Mouse (Mus musculus) hindbrain, embryonic 10.5 days (tissue): ENCODE results near the gene Wscd2. TPM values are rescaled to one million over a fixed set of nuclear protein-coding genes. Genes with fewer than 3 reads are reported as not detected.

ENCODE experiments used
- DNase-seq: peaks from one replicate; pipeline ENCODE4 v3.0.0-alpha.2; 2017; ENCODE audit warnings: low spot score
- H3K27ac ChIP-seq: fragments of 300-500 bp; sonication (generic); 2 replicates; pipeline ENCODE4 v1.5.1; 2016; ENCODE audit warnings: mild to moderate bottlenecking, moderate library complexity
- H3K27me3 ChIP-seq: fragments of 300-500 bp; sonication (generic); 2 replicates; pipeline ENCODE4 v1.6.1; 2016; ENCODE audit warnings: mild to moderate bottlenecking; ENCODE audit not compliant: poor library complexity, insufficient read depth, severe bottlenecking
- H3K36me3 ChIP-seq: fragments of 300-500 bp; sonication (generic); 2 replicates; pipeline ENCODE4 v1.6.1; 2016; ENCODE audit warnings: mild to moderate bottlenecking, moderate library complexity
- H3K4me1 ChIP-seq: fragments of 300-500 bp; sonication (generic); replicated peaks from 2 replicates; pipeline ENCODE4 v1.6.1; 2016; ENCODE audit warnings: mild to moderate bottlenecking
- H3K4me3 ChIP-seq: fragments of 300-500 bp; sonication (generic); 2 replicates; pipeline ENCODE4 v1.5.1; 2016; ENCODE audit warnings: mild to moderate bottlenecking, moderate library complexity
- H3K9me3 ChIP-seq: fragments of 300-500 bp; sonication (generic); 2 replicates; pipeline ENCODE4 v1.6.1; 2016; ENCODE audit warnings: mild to moderate bottlenecking, moderate library complexity
- WGBS: fragments of 180-500 bp; shearing (Covaris S2); methylation state at CpG from one replicate; pipeline ENCODE4 v1.1.7; 2016; 5-methylcytosine and 5-hydroxymethylcytosine counted together
- polyA plus RNA-seq: library from polyadenylated mRNA; unstranded; fragments of >200 nt; fragmentation: Nextera tagmentation; extraction: Ambion mirVana; gene quantifications from 2 replicates; pipeline ENCODE4 v1.2.1, GENCODE M21; 2016

Gene Wscd2
- polyA plus RNA-seq, 1 experiment from 2014 or later: 14.5 TPM

GRCm38 (mm10) chr5:113490467-113491260 is 531 bp downstream of the Wscd2 start:
- Histone ChIP-seq H3K27ac (peak overlapping the region; percentile 91), H3K4me1 (peaks cover 62% of the 10 kb centered on the region), H3K27me3 (peaks cover 41% of the 10 kb centered on the region), H3K36me3 (no peaks in the 10 kb centered on the region), H3K4me3 (peak overlapping the region; percentile 65), H3K9me3 (no peaks in the 10 kb centered on the region)
- peak; percentile 59 for DNase-seq
- WGBS: under 1% methylated on average over 62 of the region's 63 CpGs

GRCm38 (mm10) chr5:113491552-113491951 is 1.4 kb downstream of the Wscd2 start:
- H3K4me1 ChIP-seq: peaks cover 58% of the 10 kb centered on the region
- peaks cover 41% of the 10 kb centered on the region for H3K27me3 ChIP-seq
- H3K36me3 ChIP-seq: no peaks in the 10 kb centered on the region
- H3K4me3 ChIP-seq: peak overlapping the region; percentile 65
- no peak for DNase-seq
- no peaks in the 10 kb centered on the region for H3K9me3 ChIP-seq
- H3K27ac ChIP-seq: peak overlapping the region; percentile 91
- 71% methylated on average over 4 of the region's 4 CpGs for WGBS

DNA sequence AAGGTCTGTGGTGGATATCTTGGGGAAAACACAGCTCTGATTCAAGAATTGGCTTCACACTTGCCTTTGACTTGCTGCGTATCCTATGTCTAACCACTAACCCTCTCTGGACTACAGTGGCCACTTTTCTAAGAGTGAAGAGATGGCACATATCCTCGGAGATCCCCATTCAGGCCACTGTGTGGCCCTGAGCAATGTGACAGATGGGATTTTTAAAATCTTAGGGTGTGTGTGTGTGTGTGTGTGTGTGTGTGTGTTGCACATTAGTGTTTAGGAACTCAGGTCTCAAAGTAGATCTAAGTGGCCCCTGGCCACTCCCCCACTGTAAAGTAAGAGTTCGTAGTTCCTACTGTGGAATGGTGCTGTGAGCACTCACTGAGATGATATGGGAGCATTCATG is 1.9 kb downstream of the Wscd2 start:
- peak overlapping the region; percentile 91 for H3K27ac ChIP-seq
- H3K4me1 ChIP-seq: peaks cover 61% of the 10 kb centered on the region
- H3K4me3 ChIP-seq: peak overlapping the region; percentile 65
- H3K27me3 ChIP-seq: peaks cover 41% of the 10 kb centered on the region
- 83% methylated on average over 3 of the region's 3 CpGs for WGBS
- H3K36me3 ChIP-seq: no peaks in the 10 kb centered on the region
- DNase-seq: no peak
- no peaks in the 10 kb centered on the region for H3K9me3 ChIP-seq

DNA sequence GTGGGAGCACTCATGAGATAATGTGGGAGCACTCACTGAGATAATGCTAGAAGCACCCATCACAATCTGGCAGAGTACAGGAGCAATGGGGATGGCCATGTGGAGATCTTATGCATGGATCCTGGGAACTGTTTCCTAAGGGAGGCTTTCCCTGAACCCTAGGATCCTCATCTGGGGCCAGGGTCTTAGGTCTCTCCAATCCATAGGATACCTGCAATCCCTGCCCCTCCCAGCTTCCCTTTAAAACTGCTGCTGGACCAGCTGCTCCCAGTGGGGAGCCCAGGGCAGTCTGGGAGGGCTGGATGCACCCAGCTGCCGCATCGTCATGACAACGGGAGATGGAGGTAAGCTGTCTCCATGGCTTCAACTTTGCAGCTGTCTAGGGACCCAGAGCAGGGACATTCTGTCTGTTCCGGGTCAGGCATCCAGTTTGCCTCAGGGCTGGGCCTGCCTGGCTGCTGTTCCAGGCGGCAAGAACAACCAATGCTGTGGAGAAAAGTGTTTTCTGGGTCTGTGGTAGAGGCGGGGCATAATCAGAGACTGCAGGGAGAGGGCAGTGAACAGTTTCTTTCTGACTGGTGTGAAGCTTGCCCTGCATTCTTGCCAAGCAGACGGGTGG is 2.4 kb downstream of the Wscd2 start:
- Histone ChIP-seq H3K4me1 (peaks cover 63% of the 10 kb centered on the region), H3K27ac (peak overlapping the region; percentile 69), H3K36me3 (no peaks in the 10 kb centered on the region), H3K27me3 (peaks cover 41% of the 10 kb centered on the region), H3K9me3 (no peaks in the 10 kb centered on the region), H3K4me3 (peak overlapping the region; percentile 65)
- DNase-seq: peak; percentile 72
- 9% methylated on average over 7 of the region's 7 CpGs for WGBS

DNA sequence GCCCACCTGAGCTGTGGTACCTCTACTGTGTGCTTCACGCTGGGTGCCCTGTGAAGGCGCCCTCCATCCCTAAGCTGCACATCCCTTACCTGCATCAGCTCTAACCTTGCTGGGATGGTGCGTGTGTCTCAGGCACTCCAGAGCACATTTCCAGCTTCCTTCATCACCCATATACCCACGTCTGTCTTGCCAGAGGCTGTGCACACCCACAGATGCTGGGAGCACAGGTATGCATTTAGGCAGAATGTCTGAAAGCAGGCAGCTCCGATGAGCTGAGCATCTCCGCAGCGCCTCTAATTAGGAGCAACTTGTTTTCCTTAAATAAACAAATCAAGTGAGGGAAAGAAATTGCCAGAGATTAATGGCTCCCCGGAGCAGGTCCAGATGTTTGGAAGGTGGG is 3.9 kb downstream of the Wscd2 start:
- 78% methylated on average over 8 of the region's 8 CpGs for WGBS
- H3K27ac ChIP-seq: no peak overlapping the region
- no peaks in the 10 kb centered on the region for H3K36me3 ChIP-seq
- no peaks in the 10 kb centered on the region for H3K9me3 ChIP-seq
- DNase-seq: no peak
- H3K27me3 ChIP-seq: peaks cover 40% of the 10 kb centered on the region
- H3K4me3 ChIP-seq: 0 out of 2 replicates have a peak overlapping the region, but pooled peaks have one; percentile 65
- H3K4me1 ChIP-seq: peaks cover 59% of the 10 kb centered on the region

GRCm38 (mm10) chr5:113496926-113497325 is 6.8 kb downstream of the Wscd2 start:
- WGBS: 73% methylated on average over 3 of the region's 3 CpGs
- Histone ChIP-seq H3K4me1 (peaks cover 53% of the 10 kb centered on the region), H3K27ac (0 out of 2 replicates have a peak overlapping the region, but pooled peaks have one; percentile 45), H3K36me3 (no peaks in the 10 kb centered on the region), H3K9me3 (no peaks in the 10 kb centered on the region), H3K27me3 (peaks cover 17% of the 10 kb centered on the region), H3K4me3 (no peak overlapping the region)
- DNase-seq: no peak

DNA sequence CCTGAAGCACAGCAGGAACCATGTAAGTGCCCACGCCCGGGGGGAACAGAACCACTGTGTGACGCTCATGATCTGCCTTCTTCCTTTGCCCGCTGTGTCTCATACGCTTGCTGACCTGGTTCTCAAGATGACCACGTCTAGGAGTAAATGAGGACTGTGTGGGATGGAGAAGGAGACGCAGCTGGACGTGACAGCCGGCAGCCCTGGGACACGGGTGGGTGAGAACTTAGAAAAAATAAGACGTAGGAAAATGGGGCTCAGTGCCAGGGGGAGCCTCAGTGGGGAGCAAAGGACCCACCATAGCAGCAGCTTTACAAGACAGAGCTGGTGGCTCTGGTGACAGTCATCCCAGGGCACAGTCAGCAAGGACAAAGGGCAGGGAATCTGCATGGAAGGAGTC is 9.3 kb downstream of the Wscd2 start:
- H3K4me1 ChIP-seq: peaks cover 53% of the 10 kb centered on the region
- H3K9me3 ChIP-seq: no peaks in the 10 kb centered on the region
- no peak for DNase-seq
- H3K27ac ChIP-seq: no peak overlapping the region
- peaks cover 8% of the 10 kb centered on the region; the same call in 1 of the 2 replicates for H3K27me3 ChIP-seq
- WGBS: 87% methylated on average over 11 of the region's 11 CpGs
- no peaks in the 10 kb centered on the region for H3K36me3 ChIP-seq
- no peak overlapping the region for H3K4me3 ChIP-seq

GRCm38 (mm10) chr5:113503276-113503675 is 13.1 kb downstream of the Wscd2 start:
- 7% methylated on average over 10 of the region's 10 CpGs for WGBS
- Histone ChIP-seq H3K27ac (peak overlapping the region; percentile 88), H3K9me3 (no peaks in the 10 kb centered on the region), H3K4me1 (peaks cover 66% of the 10 kb centered on the region), H3K27me3 (peaks cover 8% of the 10 kb centered on the region; the same call in 1 of the 2 replicates), H3K4me3 (peak overlapping the region; percentile 5; the same call in 1 of the 2 replicates), H3K36me3 (no peaks in the 10 kb centered on the region)
- DNase-seq: peak; percentile 73

GRCm38 (mm10) chr5:113504654-113505053 is 14.5 kb downstream of the Wscd2 start:
- WGBS: 21% methylated on average over 4 of the region's 4 CpGs
- DNase-seq: peak; percentile 76

DNA sequence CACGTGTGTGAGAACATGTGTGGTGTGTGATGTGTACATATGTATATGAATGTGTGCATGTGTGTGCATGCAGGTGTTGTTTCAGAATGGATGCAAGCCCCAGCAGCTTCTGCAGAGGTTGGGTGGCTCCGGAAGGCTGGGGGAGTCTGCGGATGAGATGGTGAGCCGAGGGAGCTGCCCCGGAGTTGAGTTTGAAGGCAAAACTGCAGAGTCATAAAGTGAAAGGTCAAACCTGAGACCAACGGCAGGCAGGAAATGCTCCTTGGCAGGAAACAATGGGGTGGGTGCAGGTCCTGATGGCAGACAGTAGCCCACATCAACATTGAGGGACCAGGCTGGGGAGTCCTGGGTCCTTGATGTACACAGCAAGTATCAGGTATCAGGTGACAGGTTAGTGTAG is 15.9 kb downstream of the Wscd2 start:
- 72% methylated on average over 6 of the region's 6 CpGs for WGBS
- peak overlapping the region; percentile 88 for H3K27ac ChIP-seq
- H3K36me3 ChIP-seq: no peaks in the 10 kb centered on the region
- no peak for DNase-seq
- peaks cover 2% of the 10 kb centered on the region; the same call in 1 of the 2 replicates for H3K27me3 ChIP-seq
- peaks cover 89% of the 10 kb centered on the region for H3K4me1 ChIP-seq
- no peaks in the 10 kb centered on the region for H3K9me3 ChIP-seq
- H3K4me3 ChIP-seq: no peak overlapping the region

More at GRCm38 (mm10) chr5:113504654-113505053, 14.5 kb downstream of the Wscd2 start:
- Histone ChIP-seq H3K4me3 (no peak overlapping the region), H3K27ac (peak overlapping the region; percentile 88), H3K9me3 (no peaks in the 10 kb centered on the region), H3K36me3 (no peaks in the 10 kb centered on the region), H3K27me3 (peaks cover 4% of the 10 kb centered on the region; the same call in 1 of the 2 replicates), H3K4me1 (peaks cover 78% of the 10 kb centered on the region)

- no peak for DNase-seq
- 0 out of 2 replicates have a peak, but pooled peaks cover 2% of the 10 kb centered on the region for H3K27me3 ChIP-seq
- WGBS: 87% methylated on average over 5 of the region's 5 CpGs
- no peaks in the 10 kb centered on the region for H3K36me3 ChIP-seq
- no peaks in the 10 kb centered on the region for H3K9me3 ChIP-seq
- peaks cover 89% of the 10 kb centered on the region for H3K4me1 ChIP-seq
- H3K27ac ChIP-seq: peak overlapping the region; percentile 57; the same call in 1 of the 2 replicates
- H3K4me3 ChIP-seq: no peak overlapping the region
Observed at GRCm38 (mm10) chr5:113506779-113507178, 16.6 kb downstream of the Wscd2 start.

DNA sequence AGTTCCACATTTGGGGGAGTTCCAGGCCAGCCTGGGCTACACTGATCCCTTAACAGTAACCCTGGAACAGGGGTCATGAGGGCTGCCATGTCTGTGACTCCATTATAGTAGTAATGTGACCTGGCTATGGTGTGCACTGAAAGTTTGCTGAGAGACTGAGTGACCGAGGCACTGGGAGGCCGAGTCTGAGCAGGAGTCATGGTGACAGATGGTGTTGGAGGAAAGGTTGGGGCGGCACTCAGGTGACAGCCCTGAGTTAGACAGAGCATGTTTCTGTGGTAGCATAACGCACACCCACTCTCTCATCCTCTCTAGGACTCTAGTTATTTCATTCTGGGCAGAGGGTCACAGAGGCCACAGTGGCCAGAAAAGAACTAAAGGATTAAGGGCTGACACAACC is 19.0 kb downstream of the Wscd2 start:
- peaks cover 75% of the 10 kb centered on the region for H3K4me1 ChIP-seq
- peak overlapping the region; percentile 50; the same call in 1 of the 2 replicates for H3K27ac ChIP-seq

GRCm38 (mm10) chr5:113513640-113514039 is 23.5 kb downstream of the Wscd2 start:
- Histone ChIP-seq H3K27me3 (no peaks in the 10 kb centered on the region), H3K4me1 (peaks cover 73% of the 10 kb centered on the region), H3K27ac (no peak overlapping the region), H3K36me3 (no peaks in the 10 kb centered on the region), H3K9me3 (no peaks in the 10 kb centered on the region), H3K4me3 (no peak overlapping the region)
- WGBS: 84% methylated on average over 8 of the region's 8 CpGs
- DNase-seq: no peak

More for the DNA sequence above, 19.0 kb downstream of the Wscd2 start:
- DNase-seq: no peak
- no peaks in the 10 kb centered on the region for H3K36me3 ChIP-seq
- WGBS: 85% methylated on average over 4 of the region's 4 CpGs
- no peaks in the 10 kb centered on the region for H3K27me3 ChIP-seq
- no peak overlapping the region for H3K4me3 ChIP-seq
- no peaks in the 10 kb centered on the region for H3K9me3 ChIP-seq
